Mouse (Mus musculus): ENCODE measurements around the gene Fuk. TPM values are rescaled to one million over a fixed set of nuclear protein-coding genes. Genes with fewer than 3 reads are reported as not detected.

Fuk gene
- 4.9 TPM for polyA plus RNA-seq (2015; fragmentation: Illumina TruSeq; extraction: RNeasy Lipid Tissue Mini Kit (QIAGEN cat#74804); ENCODE audit: insufficient read depth, low read depth, low replicate concordance)

GRCm38 (mm10) chr8:110901839-110902578 lies at the start of gene Fuk:
TSS of gene Fuk (minus strand) at chr8:110902488.

GRCm38 (mm10) chr8:110919341-110920031 lies 17.2 kb upstream of the Fuk start, which contains the start of gene St3gal2:
TSS of gene St3gal2 (plus strand) at chr8:110919922.

GRCm38 (mm10) chr8:110846405-110847170 lies 55.7 kb downstream of the Fuk start, which contains the start of the genes Cog4 and Sf3b3:
TSS of gene Cog4 (plus strand) at chr8:110846600.
TSS of gene Sf3b3 (minus strand) at chr8:110846787.

Other genes starting within 250 kb of the Fuk start
- 3.7 TPM for gene Mtss1l, start 181.0 kb downstream of the Fuk start, polyA plus RNA-seq (2015; fragmentation: Illumina TruSeq; extraction: RNeasy Lipid Tissue Mini Kit (QIAGEN cat#74804); ENCODE audit: insufficient read depth, low read depth, low replicate concordance)
- 5.1 TPM for gene Il34, start 96.6 kb downstream of the Fuk start, polyA plus RNA-seq (2015; fragmentation: Illumina TruSeq; extraction: RNeasy Lipid Tissue Mini Kit (QIAGEN cat#74804); ENCODE audit: insufficient read depth, low read depth, low replicate concordance)
- gene Cog4, start 55.9 kb downstream of the Fuk start, polyA plus RNA-seq (2015; fragmentation: Illumina TruSeq; extraction: RNeasy Lipid Tissue Mini Kit (QIAGEN cat#74804); ENCODE audit: insufficient read depth, low read depth, low replicate concordance), result 9.6 TPM
- gene Sf3b3, start 55.7 kb downstream of the Fuk start, polyA plus RNA-seq (2015; fragmentation: Illumina TruSeq; extraction: RNeasy Lipid Tissue Mini Kit (QIAGEN cat#74804); ENCODE audit: insufficient read depth, low read depth, low replicate concordance), result 10.7 TPM
- gene St3gal2, start 17.4 kb upstream of the Fuk start, polyA plus RNA-seq (2015; fragmentation: Illumina TruSeq; extraction: RNeasy Lipid Tissue Mini Kit (QIAGEN cat#74804); ENCODE audit: insufficient read depth, low read depth, low replicate concordance), result 4.4 TPM
- gene Ddx19a, start 95.3 kb upstream of the Fuk start, polyA plus RNA-seq (2015; fragmentation: Illumina TruSeq; extraction: RNeasy Lipid Tissue Mini Kit (QIAGEN cat#74804); ENCODE audit: insufficient read depth, low read depth, low replicate concordance), result 6.0 TPM
- gene Ddx19b, start 129.3 kb upstream of the Fuk start, polyA plus RNA-seq (2015; fragmentation: Illumina TruSeq; extraction: RNeasy Lipid Tissue Mini Kit (QIAGEN cat#74804); ENCODE audit: insufficient read depth, low read depth, low replicate concordance), result 1.4 TPM
- 9.4 TPM for gene Aars, start 130.7 kb upstream of the Fuk start, polyA plus RNA-seq (2015; fragmentation: Illumina TruSeq; extraction: RNeasy Lipid Tissue Mini Kit (QIAGEN cat#74804); ENCODE audit: insufficient read depth, low read depth, low replicate concordance)
- not detected for gene Exosc6, start 153.9 kb upstream of the Fuk start, polyA plus RNA-seq (2015; fragmentation: Illumina TruSeq; extraction: RNeasy Lipid Tissue Mini Kit (QIAGEN cat#74804); ENCODE audit: insufficient read depth, low read depth, low replicate concordance)
- not detected for gene Clec18a, start 189.9 kb upstream of the Fuk start, polyA plus RNA-seq (2015; fragmentation: Illumina TruSeq; extraction: RNeasy Lipid Tissue Mini Kit (QIAGEN cat#74804); ENCODE audit: insufficient read depth, low read depth, low replicate concordance)
- gene Pdpr, start 192.1 kb upstream of the Fuk start, polyA plus RNA-seq (2015; fragmentation: Illumina TruSeq; extraction: RNeasy Lipid Tissue Mini Kit (QIAGEN cat#74804); ENCODE audit: insufficient read depth, low read depth, low replicate concordance), result 1.3 TPM

All from pancreas, adult 10 weeks (tissue).